Mouse (Mus musculus) adrenal gland, adult 2 months (tissue): Measurements from ENCODE around the gene Tead3. TPM values are rescaled to one million over a fixed set of nuclear protein-coding genes. Genes with fewer than 3 reads are reported as not detected.

Experiments
- polyA plus RNA-seq: library from polyadenylated mRNA; depleted of rRNA; stranded (reverse); fragments of >200 nt; gene quantifications from 2 replicates; pipeline ENCODE4 v1.2.3, GENCODE M21; 2012; rRNA removed
- total RNA-seq, 2 experiments: library from RNA; stranded (reverse); gene quantifications; 2 replicates each; pipeline ENCODE4 v1.2.3; 2021

The Tead3 gene
- total and polyA plus RNA-seq, 3 experiments: 8.6 to 15.9 (median 12.5) TPM

Other genes starting within 250 kb of the Tead3 start
- gene Scube3, start 208.7 kb downstream of the Tead3 start, total RNA-seq: 10 to 100 TPM in 1 of 2 experiments, 1 to 10 TPM in 1; 9.8 to 16.7 TPM
- 28.1 and 33.1 TPM in 2 replicates for gene Scube3, start 208.7 kb downstream of the Tead3 start, polyA plus RNA-seq
- 10 to 100 TPM; 31.3 to 39.2 TPM for gene Zfp523, start 173.7 kb downstream of the Tead3 start, total RNA-seq
- gene Zfp523, start 173.7 kb downstream of the Tead3 start, polyA plus RNA-seq: 118 and 122 TPM in 2 replicates
- 1 to 10 TPM; 1.5 to 1.8 TPM for gene Def6, start 143.0 kb downstream of the Tead3 start, total RNA-seq
- gene Def6, start 143.0 kb downstream of the Tead3 start, polyA plus RNA-seq: 2.8 and 3.3 TPM in 2 replicates
- gene Ppard, start 118.1 kb downstream of the Tead3 start, total RNA-seq: 10 to 100 TPM; 39.3 to 60.3 TPM
- 58.0 and 65.5 TPM in 2 replicates for gene Ppard, start 118.1 kb downstream of the Tead3 start, polyA plus RNA-seq
- 10 to 100 TPM; 19.5 to 22.5 TPM for gene Fance, start 37.3 kb downstream of the Tead3 start, total RNA-seq
- gene Fance, start 37.3 kb downstream of the Tead3 start, polyA plus RNA-seq: 27.8 and 31.5 TPM in 2 replicates
- gene Rpl10a, start 22.3 kb downstream of the Tead3 start, total RNA-seq: 100 to 1,000 TPM; 826 to 935 TPM
- gene Rpl10a, start 22.3 kb downstream of the Tead3 start, polyA plus RNA-seq: 2,217 and 2,897 TPM in 2 replicates
- not detected for gene Tulp1, start 14.4 kb upstream of the Tead3 start, total RNA-seq
- 0.49 and 0.91 TPM in 2 replicates for gene Tulp1, start 14.4 kb upstream of the Tead3 start, polyA plus RNA-seq
- gene Fkbp5, start 166.7 kb upstream of the Tead3 start, total RNA-seq: 10 to 100 TPM; 68.0 to 69.5 TPM
- gene Fkbp5, start 166.7 kb upstream of the Tead3 start, polyA plus RNA-seq: 24.4 and 27.1 TPM in 2 replicates
- not detected for gene Armc12, start 180.0 kb upstream of the Tead3 start, total RNA-seq
- not detected in 2 replicates for gene Armc12, start 180.0 kb upstream of the Tead3 start, polyA plus RNA-seq
- not detected for gene Clpsl2, start 198.6 kb upstream of the Tead3 start, total RNA-seq
- not detected in 2 replicates for gene Clpsl2, start 198.6 kb upstream of the Tead3 start, polyA plus RNA-seq
- gene Clps, start 209.9 kb upstream of the Tead3 start, total RNA-seq: not detected
- 1.4 and 45.4 TPM in 2 replicates for gene Clps, start 209.9 kb upstream of the Tead3 start, polyA plus RNA-seq
- gene Lhfpl5, start 224.8 kb upstream of the Tead3 start, total RNA-seq: 1 to 10 TPM; 1.7 to 2.3 TPM
- 6.6 and 9.0 TPM in 2 replicates for gene Lhfpl5, start 224.8 kb upstream of the Tead3 start, polyA plus RNA-seq